Comparison of ENCODE assay signal across 28 mouse cellular contexts in genomic region chr1:134445418-134445817, GRCm38 (mm10). TPM values are rescaled to one million over a fixed set of nuclear protein-coding genes. Genes with fewer than 3 reads are reported as not detected.
"Had no signal": no experiment of that assay in that cellular context is flagged by ENCODE, and none has a peak within 500 bp of the region (broad histone marks: within the 10 kb centered on the region; RNA-seq: fewer than 3 reads in every experiment).

No protein-coding gene starts in this region.

- DNase-seq: lung, adult 18-20 months; lung, embryonic 14.5 days; lung, postnatal 10 days; lung, postnatal 4 days; midbrain, embryonic 14.5 days; retina, postnatal 1 day; right cerebral cortex, adult 18-20 months; right cerebral cortex, postnatal 25 days; right cerebral cortex, postnatal 4 days; spleen, adult 18-20 months; thymus, adult 18-20 months; thymus, postnatal 14 days; thymus, postnatal 36 days had no signal

- H3K27ac ChIP-seq: midbrain, embryonic 10.5 days; midbrain, embryonic 12.5 days; neural tube, embryonic 13.5 days; neural tube, embryonic 15.5 days had no signal

- H3K4me1 ChIP-seq: midbrain, embryonic 10.5 days; midbrain, embryonic 12.5 days; neural tube, embryonic 13.5 days; neural tube, embryonic 15.5 days had no signal

- H3K4me3 ChIP-seq: midbrain, embryonic 10.5 days; midbrain, embryonic 12.5 days; myocyte; neural tube, embryonic 13.5 days; neural tube, embryonic 15.5 days had no signal

RNA-seq across cellular contexts. Expression of gene 4933406M09Rik, which starts 59.7 kb away (rescaled TPM):
- total RNA-seq: megakaryocyte, adult 5-6 weeks; megakaryocyte-erythroid progenitor cell, adult 5-6 weeks had no signal
- polyA plus RNA-seq: liver, embryonic 16.5 days; lung, embryonic 14.5 days; lung, embryonic 16.5 days; midbrain, embryonic 10.5 days; midbrain, embryonic 12.5 days; midbrain, embryonic 14.5 days; midbrain, embryonic 16.5 days; myocyte; neural tube, embryonic 11.5 days; neural tube, embryonic 13.5 days; neural tube, embryonic 15.5 days; small intestine, adult 2 months; stomach, embryonic 14.5 days; stomach, embryonic 16.5 days; thymus, postnatal 0 days had no signal
